Mouse (Mus musculus): ENCODE measurements around the gene 4931429L15Rik.
A peak's percentile ranks its signal among the peaks of the same experiment; 100 is the strongest.

The 4931429L15Rik gene

GRCm38 (mm10) chr9:46327706-46328571 is 8.2 kb upstream of the 4931429L15Rik start:
- DNase-seq (ENCODE audit: low spot score in 2 of 2) = peak in 1 of 2 experiments; percentile 59

- peak in 1 of 2 experiments; percentile 54 for DNase-seq (ENCODE audit: low spot score in 2 of 2)
Observed at GRCm38 (mm10) chr9:46326694-46327405, 7.1 kb upstream of the 4931429L15Rik start.

GRCm38 (mm10) chr9:46320461-46320860 is 675 bp upstream of the 4931429L15Rik start:
- peak in 1 of 2 experiments; percentile 49 for DNase-seq (ENCODE audit: low spot score in 2 of 2)

- no peak for DNase-seq (ENCODE audit: low spot score in 2 of 2)
Observed at GRCm38 (mm10) chr9:46317957-46318356, 1.8 kb downstream of the 4931429L15Rik start.

- no peak for DNase-seq (ENCODE audit: low spot score in 2 of 2)
Observed at GRCm38 (mm10) chr9:46316909-46317308, 2.9 kb downstream of the 4931429L15Rik start.

GRCm38 (mm10) chr9:46316388-46316787 is 3.4 kb downstream of the 4931429L15Rik start:
- DNase-seq (ENCODE audit: low spot score in 2 of 2) = no peak

GRCm38 (mm10) chr9:46315807-46316365 is 3.9 kb downstream of the 4931429L15Rik start:
- DNase-seq (ENCODE audit: low spot score in 2 of 2) = no peak

GRCm38 (mm10) chr9:46314921-46315320 is 4.9 kb downstream of the 4931429L15Rik start:
- DNase-seq (ENCODE audit: low spot score in 2 of 2) = no peak

- DNase-seq (ENCODE audit: low spot score in 2 of 2) = peak in 1 of 2 experiments; percentile 41
Observed at GRCm38 (mm10) chr9:46314507-46314906, 5.3 kb downstream of the 4931429L15Rik start.

GRCm38 (mm10) chr9:46309121-46309520 is 10.7 kb downstream of the 4931429L15Rik start:
- no peak for DNase-seq (ENCODE audit: low spot score in 2 of 2)

GRCm38 (mm10) chr9:46302142-46302541 is 17.6 kb downstream of the 4931429L15Rik start:
- no peak for DNase-seq (ENCODE audit: low spot score in 2 of 2)

GRCm38 (mm10) chr9:46298381-46298780 is 21.4 kb downstream of the 4931429L15Rik start:
- no peak for DNase-seq (ENCODE audit: low spot score in 2 of 2)

GRCm38 (mm10) chr9:46282631-46283436 is 37.0 kb downstream of the 4931429L15Rik start, which contains the start of gene Bud13:
Gene Bud13, plus strand, starts transcription at chr9:46283008.
- peak; percentile 91 to 97 for DNase-seq (ENCODE audit: low spot score in 2 of 2)

GRCm38 (mm10) chr9:46274494-46274893 is 45.3 kb downstream of the 4931429L15Rik start:
- DNase-seq (ENCODE audit: low spot score in 2 of 2) = no peak

GRCm38 (mm10) chr9:46272677-46273454 is 46.9 kb downstream of the 4931429L15Rik start, which contains the start of gene Zpr1:
Gene Zpr1, plus strand, starts transcription at chr9:46273064.
- DNase-seq (ENCODE audit: low spot score in 2 of 2) = peak; percentile 81 to 85

GRCm38 (mm10) chr9:46272070-46272469 is 47.7 kb downstream of the 4931429L15Rik start:
- DNase-seq (ENCODE audit: low spot score in 2 of 2) = no peak

- DNase-seq (ENCODE audit: low spot score in 2 of 2) = no peak
Observed at GRCm38 (mm10) chr9:46270782-46271181, 49.0 kb downstream of the 4931429L15Rik start.

- no peak for DNase-seq (ENCODE audit: low spot score in 2 of 2)
Observed at GRCm38 (mm10) chr9:46269125-46269524, 50.7 kb downstream of the 4931429L15Rik start.

- no peak for DNase-seq (ENCODE audit: low spot score in 2 of 2)
Observed at GRCm38 (mm10) chr9:46268343-46268873, 51.4 kb downstream of the 4931429L15Rik start, which contains the start of gene Apoa5. Gene Apoa5, plus strand, starts transcription at chr9:46268633.

- DNase-seq (ENCODE audit: low spot score in 2 of 2) = no peak
Observed at GRCm38 (mm10) chr9:46261131-46261530, 58.7 kb downstream of the 4931429L15Rik start.

Measured in urinary bladder, postnatal 4 days (tissue).